Mouse (Mus musculus): ENCODE measurements around the gene Cttnbp2. TPM values are rescaled to one million over a fixed set of nuclear protein-coding genes. Genes with fewer than 3 reads are reported as not detected.

Gene Cttnbp2
- polyA plus RNA-seq, 2 experiments = 21.3 to 33.9 TPM

- Histone ChIP-seq H3K9me3 (ENCODE audit: control insufficient read depth, low read length) (no peaks in the 10 kb centered on the region), H3K4me2 (replicated peaks; ENCODE audit: low read depth, low read length, severe bottlenecking) (no peak overlapping the region), H3K27ac (replicated peaks; ENCODE audit: low read depth, low read length) (no peak overlapping the region), H3K4me3 (replicated peaks; ENCODE audit: low read length) (no peak overlapping the region), H3K9ac (ENCODE audit: low read depth, low read length, severe bottlenecking) (no peak overlapping the region), H3K27me3 (ENCODE audit: control insufficient read depth, insufficient read depth, low read length) (no peaks in the 10 kb centered on the region), H3K4me1 (ENCODE audit: control insufficient read depth, insufficient read depth, low read length) (0 out of 2 replicates have a peak, but pooled peaks cover 4% of the 10 kb centered on the region), H3K36me3 (ENCODE audit: control insufficient read depth, insufficient read depth, low read length) (no peaks in the 10 kb centered on the region)
- DNase-seq (ENCODE audit: low spot score) (no peak), ATAC-seq (ENCODE audit: low FRiP score, low read depth) (no peak)
- TF ChIP-seq POLR2A (IDR thresholded peaks at IDR 0.05; ENCODE audit: borderline replicate concordance, extremely low read depth, insufficient read depth, insufficient read length) = no peak
Observed at GRCm38 (mm10) chr6:18482546-18482945, 32.1 kb downstream of the Cttnbp2 start.

GRCm38 (mm10) chr6:18481781-18482180, 32.9 kb downstream of the Cttnbp2 start:
- no peak overlapping the region for H3K4me2 ChIP-seq (replicated peaks; ENCODE audit: low read depth, low read length, severe bottlenecking)
- no peak for TF ChIP-seq POLR2A (IDR thresholded peaks at IDR 0.05; ENCODE audit: borderline replicate concordance, extremely low read depth, insufficient read depth, insufficient read length)
- no peak for ATAC-seq (ENCODE audit: low FRiP score, low read depth)
- DNase-seq (ENCODE audit: low spot score) = no peak
- H3K9me3 ChIP-seq (ENCODE audit: control insufficient read depth, low read length) = no peaks in the 10 kb centered on the region
- no peak overlapping the region for H3K4me3 ChIP-seq (replicated peaks; ENCODE audit: low read length)
- H3K36me3 ChIP-seq (ENCODE audit: control insufficient read depth, insufficient read depth, low read length) = no peaks in the 10 kb centered on the region
- H3K9ac ChIP-seq (ENCODE audit: low read depth, low read length, severe bottlenecking) = no peak overlapping the region
- WGBS = 76% methylated on average over 3 of the region's 3 CpGs
- H3K27ac ChIP-seq (replicated peaks; ENCODE audit: low read depth, low read length) = no peak overlapping the region
- 0 out of 2 replicates have a peak, but pooled peaks cover 4% of the 10 kb centered on the region for H3K4me1 ChIP-seq (ENCODE audit: control insufficient read depth, insufficient read depth, low read length)
- H3K27me3 ChIP-seq (ENCODE audit: control insufficient read depth, insufficient read depth, low read length) = no peaks in the 10 kb centered on the region

GRCm38 (mm10) chr6:18477313-18477930, 37.2 kb downstream of the Cttnbp2 start:
- Histone ChIP-seq H3K9ac (ENCODE audit: low read depth, low read length, severe bottlenecking) (no peak overlapping the region), H3K27ac (replicated peaks; ENCODE audit: low read depth, low read length) (no peak overlapping the region), H3K9me3 (ENCODE audit: control insufficient read depth, low read length) (no peaks in the 10 kb centered on the region), H3K27me3 (ENCODE audit: control insufficient read depth, insufficient read depth, low read length) (no peaks in the 10 kb centered on the region), H3K4me1 (ENCODE audit: control insufficient read depth, insufficient read depth, low read length) (no peaks in the 10 kb centered on the region), H3K4me2 (replicated peaks; ENCODE audit: low read depth, low read length, severe bottlenecking) (no peak overlapping the region), H3K36me3 (ENCODE audit: control insufficient read depth, insufficient read depth, low read length) (no peaks in the 10 kb centered on the region), H3K4me3 (replicated peaks; ENCODE audit: low read length) (no peak overlapping the region)
- ATAC-seq (ENCODE audit: low FRiP score, low read depth) = no peak
- no peak for TF ChIP-seq POLR2A (IDR thresholded peaks at IDR 0.05; ENCODE audit: borderline replicate concordance, extremely low read depth, insufficient read depth, insufficient read length)
- 68% methylated on average over 1 of the region's 1 CpGs for WGBS
- DNase-seq (ENCODE audit: low spot score) = no peak

- Histone ChIP-seq H3K27ac (replicated peaks; ENCODE audit: low read depth, low read length) (no peak overlapping the region), H3K36me3 (ENCODE audit: control insufficient read depth, insufficient read depth, low read length) (no peaks in the 10 kb centered on the region), H3K9ac (ENCODE audit: low read depth, low read length, severe bottlenecking) (no peak overlapping the region), H3K27me3 (ENCODE audit: control insufficient read depth, insufficient read depth, low read length) (no peaks in the 10 kb centered on the region), H3K4me2 (replicated peaks; ENCODE audit: low read depth, low read length, severe bottlenecking) (no peak overlapping the region), H3K4me1 (ENCODE audit: control insufficient read depth, insufficient read depth, low read length) (no peaks in the 10 kb centered on the region), H3K9me3 (ENCODE audit: control insufficient read depth, low read length) (no peaks in the 10 kb centered on the region), H3K4me3 (replicated peaks; ENCODE audit: low read length) (no peak overlapping the region)
- no peak for DNase-seq (ENCODE audit: low spot score)
- ATAC-seq (ENCODE audit: low FRiP score, low read depth) = no peak
- 56% methylated on average over 2 of the region's 2 CpGs for WGBS
- no peak for TF ChIP-seq POLR2A (IDR thresholded peaks at IDR 0.05; ENCODE audit: borderline replicate concordance, extremely low read depth, insufficient read depth, insufficient read length)
Observed at GRCm38 (mm10) chr6:18474983-18475382, 39.7 kb downstream of the Cttnbp2 start.

- Histone ChIP-seq H3K27ac (replicated peaks; ENCODE audit: low read depth, low read length) (no peak overlapping the region), H3K4me3 (replicated peaks; ENCODE audit: low read length) (no peak overlapping the region), H3K36me3 (ENCODE audit: control insufficient read depth, insufficient read depth, low read length) (no peaks in the 10 kb centered on the region), H3K4me2 (replicated peaks; ENCODE audit: low read depth, low read length, severe bottlenecking) (no peak overlapping the region), H3K9me3 (ENCODE audit: control insufficient read depth, low read length) (no peaks in the 10 kb centered on the region), H3K9ac (ENCODE audit: low read depth, low read length, severe bottlenecking) (no peak overlapping the region), H3K27me3 (ENCODE audit: control insufficient read depth, insufficient read depth, low read length) (no peaks in the 10 kb centered on the region), H3K4me1 (ENCODE audit: control insufficient read depth, insufficient read depth, low read length) (no peaks in the 10 kb centered on the region)
- no peak for ATAC-seq (ENCODE audit: low FRiP score, low read depth)
- no peak for TF ChIP-seq POLR2A (IDR thresholded peaks at IDR 0.05; ENCODE audit: borderline replicate concordance, extremely low read depth, insufficient read depth, insufficient read length)
- WGBS = 9% methylated on average over 1 of the region's 1 CpGs
- peak; percentile 19 for DNase-seq (ENCODE audit: low spot score)
Observed at GRCm38 (mm10) chr6:18474541-18474940, 40.1 kb downstream of the Cttnbp2 start.
